Mouse (Mus musculus) T-helper 1 cell (primary cell): ENCODE measurements around the gene Ssbp2.

Source experiments
- in situ Hi-C: fragments of 300-600 bp; cut with MboI, MseI; formaldehyde crosslinking; loops from one replicate; pipeline ENCODE4 v1.15.1; 2025; ENCODE audit warnings: high pct_unique_total_duplicates

The Ssbp2 gene

GRCm38 (mm10) chr13:91616050-91616449 lies 156.0 kb downstream of the Ssbp2 start:
- in situ Hi-C loops, result no loop called here

GRCm38 (mm10) chr13:91616876-91617275 lies 156.8 kb downstream of the Ssbp2 start:
- in situ Hi-C loops, result no loop called here

GRCm38 (mm10) chr13:91619431-91619830 lies 159.3 kb downstream of the Ssbp2 start:
- in situ Hi-C loops, result no loop called here

- in situ Hi-C loops, result loop anchor here (10.0 kb wide), 2 partner anchors 56 to 146 kb away; no protein-coding TSS in a partner anchor
Measured at GRCm38 (mm10) chr13:91620541-91620940, 160.5 kb downstream of the Ssbp2 start.

GRCm38 (mm10) chr13:91631291-91631799 lies 171.3 kb downstream of the Ssbp2 start:
- in situ Hi-C loops, result no loop called here

GRCm38 (mm10) chr13:91634123-91634522 lies 174.0 kb downstream of the Ssbp2 start:
- in situ Hi-C loops, result no loop called here

GRCm38 (mm10) chr13:91635957-91636356 lies 175.9 kb downstream of the Ssbp2 start:
- in situ Hi-C loops, result no loop called here

GRCm38 (mm10) chr13:91636814-91637213 lies 176.7 kb downstream of the Ssbp2 start:
- in situ Hi-C loops, result no loop called here

- in situ Hi-C loops, result no loop called here
Measured at GRCm38 (mm10) chr13:91638836-91639235, 178.8 kb downstream of the Ssbp2 start.

GRCm38 (mm10) chr13:91640219-91640618 lies 180.1 kb downstream of the Ssbp2 start:
- in situ Hi-C loops, result no loop called here

GRCm38 (mm10) chr13:91648240-91648639 lies 188.2 kb downstream of the Ssbp2 start:
- in situ Hi-C loops, result no loop called here

- in situ Hi-C loops, result no loop called here
Measured at GRCm38 (mm10) chr13:91649926-91650325, 189.8 kb downstream of the Ssbp2 start.

- in situ Hi-C loops, result no loop called here
Measured at GRCm38 (mm10) chr13:91661068-91661795, 201.1 kb downstream of the Ssbp2 start.

- in situ Hi-C loops, result no loop called here
Measured at GRCm38 (mm10) chr13:91662751-91663150, 202.7 kb downstream of the Ssbp2 start.

GRCm38 (mm10) chr13:91673241-91673640 lies 213.2 kb downstream of the Ssbp2 start:
- in situ Hi-C loops, result no loop called here

GRCm38 (mm10) chr13:91680764-91681437 lies 220.8 kb downstream of the Ssbp2 start:
- in situ Hi-C loops, result no loop called here

- in situ Hi-C loops, result no loop called here
Measured at GRCm38 (mm10) chr13:91681474-91681873, 221.4 kb downstream of the Ssbp2 start.

- in situ Hi-C loops, result loop anchor here (10.0 kb wide), 2 partner anchors 225 to 755 kb away; partner anchors contain the start of gene Ssbp2
Measured at GRCm38 (mm10) chr13:91690118-91690517, 230.0 kb downstream of the Ssbp2 start.

- in situ Hi-C loops, result loop anchor here (10.0 kb wide), 2 partner anchors 229 to 759 kb away; partner anchors contain the start of gene Ssbp2
Measured at GRCm38 (mm10) chr13:91693615-91694014, 233.5 kb downstream of the Ssbp2 start.

GRCm38 (mm10) chr13:91695406-91695805 lies 235.3 kb downstream of the Ssbp2 start:
- in situ Hi-C loops, result loop anchor here (10.0 kb wide), 2 partner anchors 231 to 761 kb away; partner anchors contain the start of gene Ssbp2

- in situ Hi-C loops, result loop anchor here (10.0 kb wide), 2 partner anchors 231 to 761 kb away; partner anchors contain the start of gene Ssbp2
Measured at GRCm38 (mm10) chr13:91696109-91696645, 236.1 kb downstream of the Ssbp2 start.

- in situ Hi-C loops, result loop anchor here (10.0 kb wide), 2 partner anchors 232 to 762 kb away; partner anchors contain the start of gene Ssbp2
Measured at GRCm38 (mm10) chr13:91697011-91697410, 236.9 kb downstream of the Ssbp2 start.
